Mouse (Mus musculus): ENCODE results near the gene Myo19. TPM values are rescaled to one million over a fixed set of nuclear protein-coding genes. Genes with fewer than 3 reads are reported as not detected.
"Not testable (repeated sequence)": the region's sequence is repeated elsewhere in the genome, so short reads cannot be mapped to it uniquely, and the experiment has no call there.

Myo19 gene
- total RNA-seq (2021), result 13.6 and 18.6 TPM in 2 replicates
- long read RNA-seq, experiment 1, full-length matches to known transcripts, result 2 of 9 reads
- long read RNA-seq, experiment 1, partial matches to known transcripts, result 4 of 9 reads
- long read RNA-seq, experiment 1, other reads (novel, unspliced or antisense), result 3 of 9 reads
- long read RNA-seq, experiment 2, full-length matches to known transcripts, result 1 of 8 reads
- long read RNA-seq, experiment 2, partial matches to known transcripts, result 3 of 8 reads
- long read RNA-seq, experiment 2, other reads (novel, unspliced or antisense), result 4 of 8 reads

- DNase-seq, result peak; percentile 92
These were observed at the start of gene Myo19, which contains the start of gene Pigw for GRCm38 (mm10) chr11:84879772-84880464. Gene Myo19, plus strand, starts transcription at chr11:84880148. Gene Pigw, minus strand, starts transcription at chr11:84880285.

GRCm38 (mm10) chr11:84839330-84839729 is 40.6 kb upstream of the Myo19 start:
- DNase-seq, result no peak

GRCm38 (mm10) chr11:84846741-84847474 is 33.0 kb upstream of the Myo19 start:
- no peak for DNase-seq

DNA sequence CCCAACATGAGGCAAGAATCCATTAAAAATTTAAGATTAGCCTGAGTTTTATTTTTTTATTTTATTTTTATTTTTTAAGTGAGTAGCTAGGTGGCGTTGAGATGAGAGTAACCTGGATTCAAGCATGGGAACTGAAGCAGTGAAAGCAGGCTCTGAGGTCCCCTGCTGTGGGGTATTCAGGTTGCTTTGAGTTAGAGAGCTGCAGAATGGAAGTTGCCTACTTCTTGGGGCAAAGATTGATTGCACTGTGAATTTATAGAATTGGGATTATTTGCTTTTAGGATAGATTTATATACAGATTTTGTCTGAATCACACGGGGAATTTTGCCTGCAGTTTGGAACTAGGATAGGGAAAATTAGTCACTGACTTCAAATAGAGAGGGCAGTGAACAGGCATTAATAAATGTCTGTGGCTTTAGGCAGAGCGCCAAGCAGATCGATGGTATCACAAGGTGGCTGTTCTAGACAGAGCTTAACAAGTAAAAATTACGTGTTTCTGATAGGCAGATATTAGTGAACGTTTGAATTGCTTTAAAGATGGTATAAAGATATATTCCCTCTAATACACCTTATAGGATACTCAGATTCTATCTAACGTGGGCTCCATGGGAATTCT is 32.4 kb upstream of the Myo19 start:
- DNase-seq, result peak; percentile 42

GRCm38 (mm10) chr11:84855285-84855684 is 24.7 kb upstream of the Myo19 start:
- no peak for DNase-seq

DNA sequence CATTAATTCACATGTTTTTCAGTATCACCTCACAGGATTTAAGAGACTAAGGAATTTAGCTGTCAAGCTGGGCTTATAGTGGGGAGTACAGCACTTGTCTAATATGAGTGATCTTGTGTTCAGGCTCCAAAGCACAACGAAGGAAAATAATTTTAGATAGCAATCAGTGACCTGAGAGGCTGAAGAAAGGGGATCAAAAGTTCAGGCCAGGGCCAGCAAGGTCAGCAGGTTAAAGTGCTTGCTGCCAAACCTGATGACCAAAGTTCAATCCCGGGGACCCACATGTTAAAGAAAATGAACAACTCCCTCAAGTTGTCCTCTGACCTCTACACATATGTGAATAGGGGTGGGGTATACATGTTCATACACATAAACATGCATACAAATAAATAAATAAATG is 14.7 kb upstream of the Myo19 start:
- DNase-seq, result no peak

DNA sequence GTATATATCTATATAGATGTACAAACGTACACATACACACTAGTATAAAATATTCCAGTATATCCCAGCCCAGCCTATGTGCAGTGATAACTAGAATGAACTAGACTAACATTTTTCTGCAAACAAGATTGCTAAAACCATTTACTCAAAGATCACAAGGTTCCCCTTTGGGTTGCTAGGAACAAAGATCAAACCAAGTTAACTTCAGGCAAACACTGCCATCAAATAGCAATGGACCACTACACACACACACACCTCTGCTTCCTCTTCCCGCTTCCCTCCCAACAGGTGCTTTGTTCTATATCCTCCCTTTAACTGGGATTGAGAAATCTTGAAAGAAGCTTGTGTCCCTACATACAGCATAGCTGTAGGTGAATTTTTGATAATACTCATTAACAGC is 12.4 kb upstream of the Myo19 start:
- no peak for DNase-seq

GRCm38 (mm10) chr11:84868786-84869259 is 11.1 kb upstream of the Myo19 start:
- no peak for DNase-seq

GRCm38 (mm10) chr11:84869537-84870232 is 10.3 kb upstream of the Myo19 start:
- DNase-seq, result peak; percentile 99

DNA sequence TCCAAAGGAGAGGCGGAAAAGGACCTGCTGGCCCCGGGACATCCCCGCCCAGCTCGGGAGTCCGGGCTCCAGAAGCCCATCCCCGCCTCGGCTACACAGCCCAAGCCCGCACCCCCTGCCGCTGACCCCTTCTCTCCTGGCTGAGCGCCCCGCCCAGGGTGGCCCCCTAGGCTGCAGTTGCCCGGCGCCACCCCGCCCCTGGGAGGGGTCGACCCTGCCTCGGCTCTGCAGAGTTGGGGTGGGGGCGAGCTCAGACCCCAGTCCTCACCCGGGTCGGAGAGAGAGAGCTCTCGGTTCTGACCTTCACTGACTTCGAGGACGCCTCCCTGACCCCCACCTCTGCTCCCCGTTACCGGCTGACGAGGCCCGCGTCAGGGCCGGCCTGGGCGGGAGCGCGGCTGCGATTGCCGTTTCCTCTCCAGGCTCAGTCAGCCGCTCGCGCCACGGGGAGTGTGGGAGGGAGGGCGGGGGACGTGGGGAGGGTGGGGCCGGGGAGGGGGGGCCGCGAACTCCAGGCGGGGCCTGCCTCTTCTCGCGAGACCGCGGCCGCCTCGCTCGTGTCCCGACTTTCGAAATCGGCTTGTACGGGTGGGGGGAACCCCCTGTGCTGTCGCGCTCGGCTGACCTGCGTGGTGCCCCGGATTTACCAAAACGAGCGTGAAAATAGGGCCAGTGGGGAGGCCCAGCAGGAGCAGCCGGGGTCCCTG is 9.5 kb upstream of the Myo19 start, which contains the start of gene Ggnbp2:
TSS of gene Ggnbp2 (minus strand) at position 481 of the 707 bp plus-strand sequence.
- DNase-seq, result peak; percentile 97

- DNase-seq, result no peak
These were observed 8.9 kb upstream of the Myo19 start for GRCm38 (mm10) chr11:84871046-84871445.

GRCm38 (mm10) chr11:84871548-84872069 is 8.3 kb upstream of the Myo19 start:
- DNase-seq, result no peak

DNA sequence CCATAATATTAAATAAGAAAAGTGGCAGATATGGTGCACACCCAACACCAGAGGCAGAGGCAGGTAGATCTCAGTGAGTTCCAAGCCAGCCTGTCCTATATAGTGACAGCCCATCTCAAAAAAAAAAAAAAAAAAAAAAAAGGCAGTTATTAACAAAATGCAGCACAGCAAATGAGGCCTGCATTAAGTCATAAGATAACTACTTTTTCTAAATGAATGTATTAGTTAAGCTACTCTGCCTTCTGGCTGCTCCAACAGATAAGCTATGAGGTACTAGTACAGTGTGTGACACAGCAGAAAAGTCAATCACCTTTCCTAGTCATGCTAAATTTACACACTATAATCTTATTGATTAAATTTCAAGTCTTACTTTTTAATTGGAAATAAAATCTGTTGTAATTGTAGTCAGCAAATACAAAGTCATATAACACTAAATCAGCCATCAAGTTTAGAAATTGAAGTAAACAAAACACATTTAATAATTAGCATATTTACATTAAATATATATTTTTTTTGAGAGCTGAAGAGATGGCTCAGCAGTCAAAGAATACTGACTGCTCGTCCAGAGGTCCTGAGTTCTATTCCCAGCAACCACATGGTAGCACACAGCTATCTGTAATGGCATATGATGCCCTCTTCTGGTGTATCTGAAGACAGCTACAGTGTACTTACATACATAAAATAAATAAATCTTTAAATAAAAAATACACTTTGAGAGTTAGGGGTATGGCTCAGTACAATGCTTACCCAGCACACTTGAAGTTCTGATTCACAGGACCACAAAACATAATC is 6.7 kb upstream of the Myo19 start:
- DNase-seq, result no peak

DNA sequence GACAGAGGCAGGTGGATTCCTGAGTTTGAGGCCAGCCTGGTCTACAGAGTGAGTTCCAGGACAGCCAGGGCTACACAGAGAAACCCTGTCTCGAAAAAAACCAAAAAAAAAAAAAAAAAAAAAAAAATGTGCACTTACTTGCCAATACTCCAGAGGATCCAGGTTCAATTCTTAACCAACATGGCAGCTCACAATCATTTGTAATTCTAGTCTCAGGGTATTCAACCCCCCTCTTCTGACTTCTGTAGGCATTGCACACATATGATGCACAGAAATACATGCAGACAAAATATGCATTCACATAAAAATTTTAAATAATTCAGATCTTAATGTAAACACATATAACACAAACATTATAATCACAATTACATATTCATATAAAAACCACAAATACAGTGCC is 3.9 kb upstream of the Myo19 start:
- not testable (repeated sequence) for DNase-seq

DNA sequence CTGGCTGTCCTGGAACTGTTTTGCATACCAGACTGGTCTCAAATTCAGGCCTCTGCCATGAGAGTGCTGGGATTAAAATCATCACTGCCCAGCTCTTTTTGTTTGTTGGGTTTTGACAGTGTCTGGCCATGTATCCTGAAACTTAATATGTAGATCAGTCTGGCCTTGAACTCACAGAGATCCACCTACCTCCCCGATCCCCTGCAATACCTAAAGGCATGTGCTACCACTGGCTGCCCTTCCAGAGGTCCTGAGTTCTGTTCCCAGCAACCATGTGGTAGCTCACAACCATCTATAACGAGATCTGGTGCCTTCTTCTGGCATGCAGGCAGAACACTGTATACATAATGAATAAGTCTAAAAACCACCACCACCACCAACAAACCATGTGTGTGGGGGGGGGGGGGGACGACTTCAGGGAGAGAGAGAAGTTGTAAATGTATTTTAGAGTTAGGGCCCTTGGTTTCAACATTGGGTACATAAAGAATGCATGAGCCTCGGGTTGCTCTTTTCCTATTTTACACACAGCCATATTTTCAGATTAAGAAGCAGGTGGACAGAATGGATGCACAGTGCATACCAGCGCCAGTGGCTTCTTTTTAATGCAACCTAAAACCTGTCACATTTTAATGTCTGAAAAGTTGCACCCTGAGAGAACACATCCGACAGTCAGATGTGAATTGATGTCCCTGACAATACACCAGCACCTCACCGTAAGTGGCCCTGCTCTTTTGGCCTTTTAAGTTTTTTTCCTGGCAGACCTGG is 759 bp upstream of the Myo19 start:
- no peak for DNase-seq

- peak; percentile 85 for DNase-seq
These were observed 565 bp downstream of the Myo19 start for GRCm38 (mm10) chr11:84880465-84880961.

DNA sequence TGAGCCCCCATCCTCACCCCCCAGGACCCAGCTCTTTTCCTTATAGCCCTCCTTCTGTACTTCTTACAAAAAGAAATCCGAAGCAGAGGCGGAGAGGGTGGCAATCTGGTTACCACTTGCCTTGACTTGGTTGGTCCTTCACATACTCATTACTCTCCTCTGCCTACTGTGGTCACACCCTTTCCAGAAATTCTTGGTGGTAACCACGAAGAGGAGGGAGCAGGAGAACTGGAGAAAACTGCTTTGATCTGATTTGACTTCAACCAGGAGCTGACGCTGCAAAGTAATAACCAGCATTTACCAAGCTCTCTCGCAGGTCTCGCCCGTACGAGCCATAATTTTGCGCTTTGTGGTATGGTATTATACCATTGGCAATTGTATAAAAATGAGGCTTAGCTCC is 1.0 kb downstream of the Myo19 start:
- no peak for DNase-seq

- DNase-seq, result no peak
These were observed 2.4 kb downstream of the Myo19 start for GRCm38 (mm10) chr11:84882346-84882745.

DNA sequence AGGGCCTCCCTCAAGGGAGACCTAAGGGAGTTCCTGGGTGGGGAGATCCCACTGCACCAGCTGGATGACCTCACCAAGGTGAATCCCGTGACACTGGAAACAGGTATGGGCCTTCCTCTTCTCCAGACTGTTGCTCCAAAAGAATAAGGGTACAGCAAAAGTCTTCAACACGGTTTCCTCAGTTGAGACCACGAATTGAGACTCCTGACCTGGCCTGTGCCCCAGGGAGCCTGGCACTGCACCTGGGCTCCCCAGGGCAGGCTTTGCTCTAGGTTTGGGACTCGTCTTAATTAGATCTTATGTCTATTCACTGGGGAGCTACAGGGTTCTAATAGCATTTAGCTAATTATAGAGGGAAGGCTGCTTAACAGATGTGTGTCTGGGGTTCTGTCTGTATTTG is 5.3 kb downstream of the Myo19 start:
- DNase-seq, result no peak

All from adrenal gland, postnatal 14 days (tissue).